Mouse (Mus musculus) MEL (cell line): ENCODE results near the gene Polr1b.

Source experiments
- HCFC1 ChIP-seq: IDR thresholded peaks from 2 replicates; pipeline ENCODE4 v1.6.1; 2012; ENCODE audit warnings: low read depth, mild to moderate bottlenecking, inconsistent platforms, low read length, improper control_type of control experiment, moderate library complexity
- RCOR1 ChIP-seq: IDR thresholded peaks from 2 replicates; pipeline ENCODE4 v1.6.1; 2012; ENCODE audit warnings: low read depth, mild to moderate bottlenecking, inconsistent platforms, low read length, improper control_type of control experiment

GRCm38 (mm10) chr2:129057920-129058361 is 42.9 kb upstream of the Polr1b start:
- TF ChIP-seq HCFC1 (no peak), RCOR1 (no peak)
